Mouse (Mus musculus) left cerebral cortex, adult 18-20 months (tissue): Measurements from ENCODE around the gene Gm3500. TPM values are rescaled to one million over a fixed set of nuclear protein-coding genes. Genes with fewer than 3 reads are reported as not detected.
"Not testable (repeated sequence)": the region's sequence is repeated elsewhere in the genome, so short reads cannot be mapped to it uniquely, and the experiment has no call there.

Source experiments
- DNase-seq, 2 experiments: peaks; one replicate each; pipeline ENCODE4 v3.0.0; 2021 to 2022; ENCODE audit warnings: low spot score in 2 of 2, mixed read lengths in 1 of 2
- long read RNA-seq, 2 experiments: library from polyadenylated mRNA; stranded (forward); transcript quantifications; one replicate each; pipeline ENCODE4 v2.0.0; 2021
- total RNA-seq, 2 experiments: library from RNA; stranded (reverse); gene quantifications; 2 replicates each; pipeline ENCODE4 v1.2.3; 2021

Gm3500 gene
- not detected for total RNA-seq
- long read RNA-seq, experiment 1 = 0 reads
- long read RNA-seq, experiment 2 = 0 reads

DNA sequence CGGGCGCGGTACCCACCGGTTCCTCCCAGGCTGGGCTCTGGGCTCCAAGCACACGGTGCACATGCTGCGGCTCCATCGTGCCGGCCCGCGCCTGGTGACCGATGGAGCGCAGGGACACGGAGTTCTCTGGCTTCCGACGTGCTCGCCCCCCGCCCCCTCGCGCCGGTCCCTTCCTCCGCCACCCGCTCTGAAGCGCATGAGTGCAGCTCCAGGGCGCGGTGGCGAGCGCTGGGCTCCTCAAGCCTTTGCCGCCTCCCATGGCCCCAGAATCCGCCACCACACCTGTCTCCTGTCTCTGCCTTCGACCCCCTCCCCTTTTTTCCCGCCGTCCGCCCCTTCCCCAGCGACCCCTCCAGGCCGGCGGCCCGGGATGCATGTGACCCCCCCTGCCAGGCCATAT lies at the start of gene Gm3500:
Gene Gm3500, minus strand, starts transcription at position 101 of the 400 bp plus-strand sequence.
- DNase-seq = not testable (repeated sequence)

DNA sequence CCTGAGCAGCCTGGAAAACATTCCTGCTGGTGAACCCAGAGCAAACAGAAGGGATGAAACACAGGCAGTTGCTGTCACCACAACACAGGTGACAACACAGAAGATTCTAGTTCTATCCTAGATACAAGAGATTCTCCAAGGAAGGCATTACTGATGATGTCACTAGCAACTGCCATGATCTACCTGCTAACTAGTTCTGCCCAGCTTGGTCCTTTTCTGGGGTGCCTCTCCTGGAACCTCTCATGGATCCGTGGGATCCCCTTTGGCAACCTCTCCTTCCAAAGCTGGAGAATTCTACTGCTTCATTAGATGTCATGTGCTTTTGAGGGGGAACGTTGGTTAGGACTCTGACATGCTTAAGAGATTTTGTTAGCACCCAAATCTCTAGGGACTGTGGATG lies 54.0 kb downstream of the Gm3500 start, which contains the start of gene Gm3542:
Gene Gm3542, minus strand, starts transcription at position 101 of the 400 bp plus-strand sequence.
- DNase-seq = not testable (repeated sequence)

Other genes starting within 250 kb of the Gm3500 start
- not detected for gene Gm3317, start 224.5 kb downstream of the Gm3500 start, total RNA-seq
- gene Gm8271, start 203.3 kb downstream of the Gm3500 start, total RNA-seq = not detected
- gene Gm3526, start 128.5 kb downstream of the Gm3500 start, total RNA-seq = not detected
- gene Gm3542, start 54.1 kb downstream of the Gm3500 start, total RNA-seq = not detected
- gene Gm3194, start 66.4 kb upstream of the Gm3500 start, total RNA-seq = 1 to 10 TPM; 1.2 to 2.3 TPM
- not detected for gene Gm8246, start 88.8 kb upstream of the Gm3500 start, total RNA-seq
- gene Gm3187, start 95.2 kb upstream of the Gm3500 start, total RNA-seq = not detected
- gene Gm3488, start 112.6 kb upstream of the Gm3500 start, total RNA-seq = under 1 TPM; 0.30 to 0.63 TPM
- gene Gm3532, start 149.4 kb upstream of the Gm3500 start, total RNA-seq = not detected
- gene Gm8265, start 244.0 kb upstream of the Gm3500 start, total RNA-seq = not detected